Mouse (Mus musculus) kidney, postnatal 25 days (tissue): Measurements from ENCODE around the gene Fam196b.
A peak's percentile ranks its signal among the peaks of the same experiment; 100 is the strongest.

Experiments
- DNase-seq, 2 experiments: peaks; one replicate each; pipeline ENCODE4 v3.0.0; 2021; ENCODE audit warnings: mixed read lengths in 2 of 2

Gene Fam196b

DNA sequence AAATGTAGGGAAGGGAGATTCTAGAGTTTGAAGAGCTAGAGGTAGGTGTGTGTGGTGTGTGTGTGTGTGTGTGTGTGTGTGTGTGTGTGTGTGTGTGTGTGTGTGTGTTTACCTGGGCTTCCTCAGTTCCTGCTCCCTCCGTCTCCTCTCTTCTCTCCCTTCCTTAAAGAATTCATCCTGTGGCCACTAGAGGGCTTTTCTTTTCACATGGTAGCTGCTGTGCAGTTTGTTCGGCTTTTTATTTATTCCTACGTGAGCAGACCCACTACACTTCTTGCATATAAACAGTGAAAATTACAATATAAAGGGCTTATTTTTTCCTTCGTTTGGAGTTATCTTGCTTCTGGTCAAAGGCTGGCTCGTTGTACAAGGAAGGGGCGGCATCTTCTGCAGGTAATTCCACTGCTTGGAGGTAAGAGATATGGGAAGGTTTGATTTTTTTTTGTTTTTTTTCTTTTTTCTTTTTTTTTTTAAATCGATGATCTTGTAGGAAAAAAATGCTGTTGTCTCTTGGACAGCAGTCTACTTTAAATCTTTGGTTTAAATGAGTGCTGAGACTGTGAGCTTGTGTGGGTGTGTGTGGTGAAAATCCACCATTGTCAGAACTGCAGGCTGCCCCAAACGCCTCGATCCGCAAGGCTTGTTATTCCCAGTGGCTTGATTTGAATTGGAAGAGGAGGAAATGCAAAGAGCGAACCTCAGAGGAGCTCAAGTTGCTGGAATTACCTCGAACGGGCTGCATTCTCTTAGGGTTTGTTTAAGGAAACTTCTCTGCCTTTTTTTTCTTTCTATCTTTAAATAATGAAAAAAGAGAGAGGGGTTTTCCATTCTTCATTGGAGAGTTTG, at the start of gene Fam196b:
Gene Fam196b (plus strand): TSS at position 289 of the 846 bp plus-strand sequence.
- peak in 1 of 2 experiments; percentile 45 for DNase-seq

DNA sequence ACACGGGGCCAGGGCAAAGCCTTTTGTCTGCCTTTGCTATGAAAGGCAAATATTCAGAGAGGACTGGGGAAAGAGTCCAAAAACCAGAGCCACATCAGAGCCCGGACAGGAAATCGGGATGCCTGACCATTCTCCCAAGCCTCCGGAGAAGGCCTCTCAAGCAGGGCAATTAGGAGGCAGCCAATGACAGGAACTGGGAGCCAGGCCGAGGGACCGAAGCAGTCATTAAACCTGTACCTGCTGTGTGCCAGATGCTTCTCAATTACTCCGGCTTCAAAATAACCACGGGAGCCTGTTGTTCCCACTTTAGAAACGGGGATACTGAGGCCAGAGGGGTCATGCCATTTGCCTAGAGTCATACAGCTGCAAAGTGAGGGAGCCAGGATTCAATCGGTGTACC, 42.6 kb upstream of the Fam196b start:
- DNase-seq = no peak

DNA sequence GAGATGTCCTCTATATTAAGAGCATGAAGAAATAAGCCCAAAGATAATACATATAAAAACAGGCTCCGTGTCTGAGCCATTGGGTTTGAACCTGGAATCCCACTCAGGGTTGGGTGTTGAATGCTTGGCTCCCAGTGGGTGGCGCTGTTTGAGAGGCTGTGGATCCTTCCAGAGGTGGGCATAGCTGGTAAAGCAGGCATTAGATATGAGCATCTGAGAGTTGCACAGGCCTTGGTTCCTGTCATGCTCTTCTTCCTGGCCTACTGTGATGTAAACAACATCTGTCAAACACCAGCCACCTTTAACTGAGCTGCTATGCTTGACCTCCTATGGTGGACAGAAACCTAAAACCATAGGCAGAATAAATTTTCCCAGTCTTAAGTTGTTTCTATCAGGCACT, 38.7 kb upstream of the Fam196b start:
- DNase-seq = no peak

DNA sequence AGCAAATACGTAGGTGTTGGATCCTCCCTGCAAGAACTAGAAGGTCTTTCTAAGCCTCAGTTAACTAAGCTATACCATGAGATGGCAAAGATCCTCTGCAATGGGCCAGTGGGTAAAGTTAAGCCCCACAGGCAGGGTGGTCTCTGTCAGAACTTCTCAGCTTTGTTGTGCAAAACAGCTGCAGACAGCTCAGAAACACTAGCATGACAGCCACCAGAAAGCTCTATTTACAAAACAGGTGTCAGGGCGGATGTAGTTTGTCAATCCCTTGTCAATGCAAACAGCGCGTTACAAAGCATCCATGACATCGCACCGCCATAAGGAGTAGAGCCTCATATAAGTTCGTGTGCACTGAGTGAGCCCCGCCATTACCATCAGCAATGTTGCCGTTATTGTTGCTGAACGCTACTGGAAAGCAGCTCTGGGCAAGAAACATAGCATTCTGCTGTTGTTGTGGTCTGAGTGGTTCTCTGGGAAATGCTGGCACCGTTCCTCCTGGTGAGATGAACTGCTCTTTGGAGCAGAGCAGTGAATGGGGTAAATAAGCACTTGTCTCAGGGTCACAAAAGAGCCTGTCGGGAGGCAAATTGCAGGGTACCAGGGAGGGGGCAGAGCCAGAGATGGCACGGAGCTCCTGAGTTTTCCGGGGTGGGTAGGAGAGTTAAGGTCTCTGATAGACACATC, 38.1 kb upstream of the Fam196b start:
- DNase-seq = no peak

DNA sequence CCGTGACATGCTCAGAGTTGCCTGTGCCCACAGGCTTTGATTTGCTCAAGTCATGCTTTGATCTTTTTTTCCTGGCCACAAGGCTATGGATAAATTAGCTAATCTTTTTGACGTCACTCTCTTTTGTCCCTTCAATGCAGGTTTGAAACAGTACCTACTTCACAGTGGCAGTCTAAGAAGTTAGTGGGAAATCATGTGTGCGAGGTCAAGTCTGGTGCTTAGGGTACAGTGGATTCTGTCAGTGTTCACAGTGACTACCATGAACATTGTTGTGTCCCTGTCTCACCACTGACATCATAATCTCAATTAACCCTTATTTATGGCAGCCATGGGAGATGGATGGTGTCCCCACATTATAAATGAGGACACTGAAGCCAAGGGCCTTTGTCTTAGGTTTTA, 37.6 kb upstream of the Fam196b start:
- DNase-seq = no peak

DNA sequence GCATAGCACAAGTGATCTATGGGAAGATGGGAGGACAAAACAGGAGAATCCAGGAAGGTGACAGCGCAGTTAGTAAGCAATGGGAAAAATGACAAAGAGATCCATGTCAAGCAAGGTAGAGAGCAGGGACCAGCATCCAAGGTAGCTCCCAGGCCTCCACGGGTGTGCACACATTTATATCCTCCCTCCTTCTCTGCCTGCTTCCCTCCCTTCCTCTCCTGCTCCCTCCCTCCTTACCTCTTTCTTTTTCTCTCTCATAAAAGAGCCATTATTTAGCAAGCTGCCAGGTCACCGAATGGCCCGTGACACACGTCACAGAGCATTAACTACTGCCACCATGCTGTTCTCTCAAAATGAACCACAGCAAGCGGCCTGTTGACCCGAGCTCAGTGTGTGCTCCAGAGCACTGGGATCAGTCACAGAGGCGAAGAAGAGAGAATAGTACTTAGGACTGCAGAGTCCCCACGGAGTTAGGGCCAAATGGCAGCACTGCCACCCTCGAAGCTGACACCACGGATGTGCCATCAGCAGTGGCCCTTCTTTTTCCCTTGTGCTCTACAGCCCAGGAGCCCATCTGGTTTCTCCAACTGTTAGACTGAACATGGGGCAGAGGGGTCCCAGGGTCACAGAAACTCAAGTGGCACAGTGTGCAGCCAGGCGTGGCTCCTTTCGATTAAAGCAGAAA, 30.4 kb upstream of the Fam196b start:
- no peak for DNase-seq

DNA sequence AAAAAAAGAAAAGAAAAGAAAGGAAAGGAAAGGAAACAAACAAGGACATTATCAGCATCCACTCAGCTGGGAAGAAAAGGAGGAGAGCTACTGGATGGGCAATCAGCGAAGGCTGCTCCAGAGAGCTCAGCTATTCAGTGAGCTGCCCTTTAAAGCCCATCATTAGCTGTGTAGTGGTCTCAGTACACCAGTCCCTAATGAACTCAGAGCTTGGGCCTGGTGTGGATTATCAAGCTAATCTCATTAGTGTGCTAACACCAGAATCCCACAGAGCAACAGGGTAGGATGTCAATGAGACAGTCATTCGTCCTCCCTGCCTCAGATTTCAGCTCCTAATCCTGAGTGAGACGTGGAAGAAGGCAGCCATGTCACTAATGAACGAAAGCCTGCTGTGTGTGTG, 24.4 kb upstream of the Fam196b start:
- DNase-seq = no peak

DNA sequence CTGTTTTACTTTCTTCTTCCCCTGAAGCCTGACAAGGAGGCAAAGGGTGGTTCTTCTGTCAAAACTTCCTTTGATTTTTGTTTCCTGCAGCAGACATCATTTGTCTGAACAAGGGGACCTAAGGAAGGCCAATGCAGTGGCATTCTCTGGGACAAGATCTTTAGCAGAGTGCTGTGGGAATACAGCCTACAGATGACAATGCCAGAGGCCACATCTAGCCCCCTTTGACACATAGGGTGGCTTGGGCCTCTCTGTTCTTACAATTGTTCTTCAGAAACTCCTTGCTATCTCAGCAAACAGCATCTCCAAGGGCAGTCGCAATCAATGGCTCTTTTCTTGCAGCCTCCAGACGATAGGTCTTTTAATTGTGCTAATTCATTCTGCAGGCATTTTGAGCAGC, 23.9 kb upstream of the Fam196b start:
- DNase-seq = no peak

DNA sequence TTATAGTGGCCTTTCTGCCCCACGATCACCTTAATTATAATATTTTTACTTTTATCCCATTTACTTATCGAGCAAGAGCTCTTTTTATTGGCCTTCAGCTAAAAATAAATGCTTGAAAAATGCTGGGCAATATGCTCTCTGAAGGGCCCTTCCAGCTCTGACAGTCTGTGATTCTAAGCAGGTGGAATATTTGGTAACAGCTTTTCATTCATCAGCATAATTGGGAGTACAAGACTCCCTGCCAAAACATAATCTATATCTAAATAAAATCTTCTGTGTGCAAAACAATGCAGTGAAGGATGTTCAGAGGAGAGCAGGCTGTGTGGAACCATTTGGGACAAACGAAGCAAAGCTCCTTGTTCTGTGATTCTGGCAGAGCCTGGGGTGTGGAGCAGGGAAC, 23.3 kb upstream of the Fam196b start:
- DNase-seq = no peak

DNA sequence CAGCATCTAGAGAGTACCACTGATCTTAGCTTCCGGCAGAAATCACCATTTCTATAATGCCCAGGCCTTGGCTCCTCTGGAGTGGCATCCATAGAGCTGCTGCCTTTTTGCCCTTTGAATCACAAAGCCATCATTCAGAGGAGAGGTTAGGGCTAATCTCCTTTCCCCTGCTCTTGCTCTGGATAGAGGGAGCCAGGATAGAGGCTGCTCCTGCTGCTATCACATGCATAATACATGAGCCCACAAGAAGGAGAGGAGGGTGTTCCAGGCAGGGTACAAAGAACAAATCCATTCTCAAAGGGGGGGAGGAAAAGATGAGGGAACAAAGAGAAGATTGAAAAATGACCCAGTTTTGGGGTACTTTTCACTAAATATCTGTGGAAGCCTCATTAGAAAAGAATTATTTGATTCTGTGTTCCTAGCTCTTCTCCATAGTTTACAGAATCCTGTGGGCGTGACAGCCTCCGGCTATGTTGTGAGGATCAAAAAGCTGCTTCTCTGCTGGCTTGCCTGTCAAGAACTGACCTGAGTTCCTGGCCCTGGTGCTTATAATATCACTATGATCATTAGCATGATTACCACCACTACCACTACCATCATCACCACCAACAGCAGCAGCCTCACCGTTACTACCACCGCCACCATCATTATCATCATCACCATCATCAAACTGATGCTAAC, 16.8 kb upstream of the Fam196b start:
- no peak for DNase-seq

DNA sequence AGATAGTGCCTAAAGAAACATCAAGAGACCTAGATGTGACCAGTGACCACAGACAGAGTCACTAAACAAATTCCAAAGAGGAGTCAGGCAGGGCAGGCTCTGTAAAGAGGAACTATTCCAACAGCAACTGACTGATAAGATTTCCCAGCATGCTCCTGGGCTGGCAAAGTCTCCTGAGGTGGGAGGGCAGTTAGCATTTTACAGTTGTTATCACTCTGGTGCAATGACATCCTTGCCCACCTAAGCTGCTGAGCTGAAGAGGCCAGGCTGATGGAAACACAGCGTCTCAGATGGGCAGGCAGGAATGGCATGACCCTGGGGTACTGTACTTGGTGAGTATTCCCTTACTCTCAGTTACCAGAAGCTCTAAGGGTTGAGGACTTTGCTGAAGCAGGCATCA, 15.1 kb upstream of the Fam196b start:
- DNase-seq = no peak

DNA sequence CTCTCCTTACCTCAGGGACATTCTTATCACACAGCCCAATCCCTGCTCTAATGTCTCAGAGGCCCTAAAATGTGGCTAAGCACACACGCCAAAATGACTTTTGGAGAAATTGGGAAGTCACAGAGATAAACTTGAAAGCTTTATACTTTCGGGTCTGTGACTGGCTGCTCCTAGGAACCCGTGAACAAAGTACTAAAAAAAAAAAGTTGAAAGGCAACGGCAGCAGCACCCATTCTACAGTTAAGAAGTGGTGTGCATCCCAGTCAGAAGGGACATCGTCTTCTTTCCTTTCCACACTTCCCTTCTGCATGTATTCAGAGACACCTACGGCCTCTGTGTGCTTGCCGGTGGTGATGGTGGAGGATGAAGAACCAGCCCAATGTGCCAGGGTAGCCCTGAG, 14.6 kb upstream of the Fam196b start:
- no peak for DNase-seq

DNA sequence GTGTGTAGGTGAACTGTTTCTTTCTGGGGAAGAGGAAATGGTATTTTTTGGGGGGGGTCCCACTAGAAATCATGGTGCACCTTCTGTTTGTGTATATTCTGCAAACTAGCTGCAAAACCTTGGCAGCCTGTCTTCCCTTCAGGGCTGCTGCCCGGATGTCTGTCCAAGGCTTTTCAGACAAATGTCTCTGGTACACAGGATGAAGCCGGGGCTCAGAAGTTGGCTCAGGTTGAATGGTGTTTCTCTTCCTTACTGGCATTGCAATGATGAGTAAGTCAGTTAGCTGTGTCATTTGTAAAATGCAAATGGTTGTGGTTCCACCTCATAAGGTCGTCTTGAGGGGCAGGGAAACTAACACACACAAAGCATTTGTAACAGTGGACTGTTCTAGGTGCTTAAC, 8.4 kb upstream of the Fam196b start:
- no peak for DNase-seq

DNA sequence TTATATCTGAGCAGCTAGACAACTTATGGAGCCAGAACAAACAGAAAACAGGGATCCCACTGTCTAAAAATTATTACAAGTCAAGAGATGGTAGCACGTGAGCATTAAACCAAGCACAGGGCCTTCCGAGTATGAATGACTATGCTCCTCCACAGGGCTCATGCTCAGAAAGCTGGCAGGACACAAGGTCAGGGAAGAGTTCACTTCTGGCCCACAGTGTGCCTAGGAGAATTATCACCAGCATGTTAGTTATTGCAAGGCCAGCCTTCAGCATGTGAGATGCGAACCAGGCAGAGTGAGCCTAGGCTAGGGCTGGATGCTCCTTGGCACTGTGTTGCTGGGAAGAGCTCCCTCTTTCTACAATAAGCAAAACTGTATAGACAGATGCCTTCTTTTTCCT, 5.9 kb upstream of the Fam196b start:
- DNase-seq = no peak

DNA sequence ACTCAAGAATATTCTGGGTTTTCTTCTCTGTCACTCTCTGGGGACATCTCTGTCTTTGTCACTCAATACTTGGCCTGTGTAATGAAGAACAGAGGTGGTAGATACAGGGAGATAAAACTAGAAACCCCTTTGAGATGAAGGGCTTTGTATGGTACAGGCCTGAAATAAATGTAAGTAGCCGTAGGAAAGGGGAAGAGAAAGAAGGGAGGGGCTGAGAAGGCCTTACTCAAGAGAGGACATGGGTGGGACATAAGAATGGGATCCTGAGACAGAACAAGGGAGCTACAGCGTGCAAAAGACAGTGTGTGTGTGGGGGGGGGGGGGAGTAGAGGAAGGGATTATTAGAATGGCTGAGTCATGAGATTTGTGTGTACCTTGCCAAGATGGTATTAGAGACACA, 5.3 kb upstream of the Fam196b start:
- DNase-seq = no peak

DNA sequence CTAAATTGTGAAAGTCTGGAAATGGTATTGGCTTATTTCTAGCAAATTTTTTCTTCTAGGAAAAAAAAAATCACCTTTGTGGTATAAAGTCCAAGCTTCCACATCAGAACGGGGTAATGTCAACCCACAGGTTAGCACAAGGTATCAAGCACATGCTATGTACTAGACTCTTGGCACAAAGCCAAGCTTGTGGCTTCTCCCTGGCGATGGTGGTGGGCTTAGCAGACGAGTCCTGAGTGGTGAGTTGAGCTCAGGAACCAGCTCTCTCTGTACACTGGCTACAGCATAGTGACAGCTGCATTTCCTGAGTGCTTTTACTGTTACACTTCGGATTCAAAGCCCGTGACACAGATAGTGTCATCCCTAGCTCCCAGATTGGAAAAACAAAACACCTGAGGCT, 2.9 kb upstream of the Fam196b start:
- no peak for DNase-seq

DNA sequence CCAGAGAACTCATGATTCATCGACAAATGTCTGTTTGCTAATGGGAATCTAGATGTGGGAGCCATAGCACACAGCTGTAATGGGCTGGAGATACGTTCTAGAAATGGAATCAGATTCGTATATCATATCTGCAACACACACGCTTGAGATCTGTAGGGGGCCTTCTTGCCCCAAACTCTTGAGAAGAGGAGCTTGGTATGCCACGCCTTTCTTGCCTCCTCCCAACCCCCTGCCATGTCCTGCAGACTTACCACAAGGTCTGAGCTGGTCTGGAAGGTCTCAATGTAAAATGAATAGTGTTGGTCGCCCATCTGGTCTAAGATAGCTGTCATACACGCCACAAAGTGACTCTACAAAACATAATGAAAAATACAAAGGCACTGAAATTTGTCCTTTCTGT, 2.4 kb upstream of the Fam196b start:
- no peak for DNase-seq

DNA sequence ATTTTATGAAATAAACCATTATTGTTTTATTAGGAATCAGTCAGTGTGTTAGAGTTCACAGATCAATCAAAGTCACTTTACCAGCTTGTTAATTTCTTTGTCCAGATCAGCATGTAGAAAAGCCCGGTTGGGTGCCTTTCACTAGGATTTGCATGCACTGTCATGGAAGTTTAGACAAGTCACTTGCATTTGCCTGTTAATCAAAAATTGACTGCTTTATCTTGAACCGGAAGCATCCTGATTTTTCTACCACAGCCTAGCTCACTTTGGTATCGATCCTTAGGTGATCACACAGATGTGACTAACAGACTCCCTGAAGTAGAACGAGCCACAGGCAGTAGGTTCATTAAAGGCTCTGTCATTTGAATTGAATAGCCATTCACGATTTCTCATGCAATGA, 761 bp downstream of the Fam196b start:
- DNase-seq = no peak

DNA sequence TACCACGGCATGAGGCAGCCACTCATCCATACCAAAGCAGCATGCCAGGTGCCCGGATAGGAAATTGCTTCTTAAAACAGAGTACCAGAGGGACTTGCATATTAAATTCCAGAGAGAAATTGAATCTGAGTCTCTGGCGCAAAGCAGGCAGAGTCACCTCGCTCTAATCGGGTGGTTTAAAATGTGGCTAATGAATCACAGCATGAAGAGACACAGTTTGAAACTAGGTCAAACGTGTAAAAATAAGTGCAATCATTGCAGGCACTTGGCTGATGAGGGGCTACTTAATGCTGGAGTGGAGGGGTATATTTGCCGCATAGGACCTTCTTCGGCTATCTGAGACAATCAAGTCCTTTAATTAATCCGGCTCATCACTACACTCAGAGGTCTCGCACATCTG, 1.6 kb downstream of the Fam196b start:
- no peak for DNase-seq

DNA sequence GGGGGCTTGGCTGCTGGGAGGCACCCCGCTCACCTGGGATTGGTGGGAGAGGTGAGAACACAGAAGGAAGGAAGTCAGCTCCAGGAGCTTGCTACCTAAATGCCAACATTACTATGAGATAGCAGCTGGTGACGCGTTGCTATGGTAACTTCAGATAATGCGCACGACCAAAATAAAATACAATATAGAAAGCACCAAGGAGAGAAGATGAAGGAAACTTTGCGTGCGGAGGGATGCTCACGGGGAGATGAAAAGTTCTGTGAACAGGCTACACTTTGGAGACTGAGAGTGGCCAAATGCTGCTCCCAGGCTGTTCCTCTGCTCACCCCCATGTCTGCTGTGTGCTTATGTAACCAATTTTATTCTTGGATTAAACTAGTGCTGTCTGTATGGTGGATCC, 2.4 kb downstream of the Fam196b start:
- DNase-seq = no peak

DNA sequence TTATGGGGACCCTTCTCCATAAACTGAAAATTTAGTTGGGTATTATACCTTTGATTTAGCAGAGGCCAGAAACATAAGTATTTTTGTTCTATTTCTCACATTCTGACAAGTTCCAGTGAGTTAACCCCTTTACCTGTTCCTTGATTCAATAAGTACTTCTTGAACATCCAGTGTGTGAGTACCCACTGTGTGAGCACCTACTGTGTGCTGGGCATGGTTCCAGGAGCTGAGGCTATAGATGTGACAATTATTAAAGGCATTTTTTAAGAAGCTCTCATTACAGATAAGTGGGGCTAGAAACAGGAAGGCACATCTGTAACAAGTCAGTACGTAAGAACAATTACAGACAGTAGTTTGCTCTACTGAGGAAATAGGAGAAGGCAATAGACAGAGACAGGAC, 4.7 kb downstream of the Fam196b start:
- DNase-seq = no peak

DNA sequence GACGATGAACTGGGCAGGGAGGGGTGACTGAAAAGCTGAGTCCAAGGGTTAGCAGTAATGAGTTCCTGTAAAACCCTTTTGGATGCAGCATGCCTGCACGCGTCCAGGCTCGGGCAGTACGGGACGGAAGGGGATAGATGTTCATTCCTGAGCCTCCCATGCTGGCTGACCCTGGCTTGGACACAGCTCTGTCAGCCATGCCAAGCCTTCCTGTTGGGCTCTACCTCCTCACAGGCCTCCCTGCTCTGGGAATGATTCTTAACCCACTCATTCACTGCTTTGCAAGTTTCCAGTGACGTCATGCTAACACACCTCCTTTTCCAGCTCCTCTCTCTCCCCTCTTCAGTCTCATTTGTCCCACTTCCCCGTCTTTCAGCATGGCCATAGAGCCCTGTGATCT, 9.0 kb downstream of the Fam196b start:
- no peak for DNase-seq

DNA sequence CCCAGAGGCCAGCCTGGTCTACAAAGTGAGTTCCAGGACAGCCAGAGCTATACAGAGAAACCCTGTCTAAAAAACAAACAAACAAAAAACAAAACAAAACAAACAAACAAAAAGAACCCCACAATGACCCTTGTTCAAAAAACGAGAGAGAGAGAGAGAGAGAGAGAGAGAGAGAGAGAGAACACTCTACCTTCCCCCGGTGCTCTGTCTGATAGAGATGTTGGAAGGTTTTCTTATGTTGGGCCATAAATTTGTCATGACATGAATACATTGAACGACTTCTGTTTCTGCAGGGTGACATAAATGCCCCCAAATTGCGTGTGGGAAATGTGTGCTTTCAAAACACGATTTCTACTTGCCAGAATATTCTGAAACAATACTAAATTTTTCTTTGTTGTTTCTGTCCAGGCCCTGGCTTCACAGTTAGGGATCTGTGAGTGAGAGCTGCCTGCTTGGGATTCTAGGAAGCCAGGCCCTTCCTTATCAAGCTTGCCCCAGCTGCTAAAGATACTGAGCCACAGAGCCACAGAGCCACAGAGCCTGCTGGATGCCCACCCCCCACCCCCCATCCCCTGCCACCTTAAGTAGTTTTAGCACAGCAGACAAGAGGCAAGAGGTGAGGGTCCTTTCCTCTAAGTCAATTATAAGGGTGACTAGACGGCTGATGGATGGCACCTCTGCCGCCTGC, 17.9 kb downstream of the Fam196b start:
- no peak for DNase-seq
